20 mouse cellular contexts compared by ENCODE assay signal in genomic region chr2:135792907-135793306, GRCm38 (mm10).
A peak's percentile ranks its signal among the peaks of the same experiment; 100 is the strongest.
DNase-seq lines count a peak whose midpoint lies in the region; ATAC-seq lines count a peak whose summit lies in the region.
"Had no signal": no experiment of that assay in that cellular context is flagged by ENCODE, and none has a peak within 500 bp of the region (broad histone marks: within the 10 kb centered on the region; RNA-seq: fewer than 3 reads in every experiment).

No protein-coding gene starts in this region.

- WGBS in midbrain, embryonic 12.5 days = 83% methylated on average over 4 of the region's 4 CpGs
- WGBS in midbrain, embryonic 15.5 days = 77% methylated on average over 4 of the region's 4 CpGs

- no peaks in the 10 kb centered on the region for H3K9me3 ChIP-seq in midbrain, embryonic 12.5 days
- no peaks in the 10 kb centered on the region for H3K9me3 ChIP-seq in midbrain, embryonic 15.5 days
- H3K9me3 ChIP-seq: embryonic facial prominence, embryonic 15.5 days; forebrain, embryonic 13.5 days; forebrain, embryonic 15.5 days had no signal

- H3K27ac ChIP-seq in midbrain, embryonic 12.5 days (replicated peaks) = no peak overlapping the region
- H3K27ac ChIP-seq in midbrain, embryonic 15.5 days = no peak overlapping the region
- H3K27ac ChIP-seq: embryonic facial prominence, embryonic 13.5 days; embryonic facial prominence, embryonic 15.5 days; forebrain, embryonic 10.5 days; forebrain, embryonic 13.5 days; forebrain, embryonic 15.5 days had no signal

- ATAC-seq in midbrain, embryonic 12.5 days (ENCODE audit: low FRiP score, low read depth) = peak; percentile 76
- no peak for ATAC-seq in midbrain, embryonic 15.5 days (replicated peaks)
- ATAC-seq: forebrain, embryonic 13.5 days; forebrain, embryonic 15.5 days had no signal

- peak; percentile 5 for DNase-seq in heart, adult 11 months
- DNase-seq in heart, adult 9 months (ENCODE audit: low spot score in 2 of 2) = no peak
- DNase-seq: adrenal gland, adult 2 months; adrenal gland, postnatal 10 days; adrenal gland, postnatal 25 days; cerebellum, adult 11 months; cerebellum, adult 18-20 months; cerebellum, adult 8-10 months; cerebellum, adult 9-11 months; cerebellum, postnatal 14 days; cerebellum, postnatal 36 days; embryo, embryonic 11 days had no signal

- no peaks in the 10 kb centered on the region for H3K36me3 ChIP-seq in midbrain, embryonic 12.5 days
- H3K36me3 ChIP-seq in midbrain, embryonic 15.5 days (replicated peaks) = no peaks in the 10 kb centered on the region
- H3K36me3 ChIP-seq: embryonic facial prominence, embryonic 13.5 days; embryonic facial prominence, embryonic 15.5 days; forebrain, embryonic 15.5 days had no signal

- peaks cover 16% of the 10 kb centered on the region for H3K4me1 ChIP-seq in midbrain, embryonic 12.5 days
- peaks cover 10% of the 10 kb centered on the region for H3K4me1 ChIP-seq in midbrain, embryonic 15.5 days

- H3K9ac ChIP-seq in midbrain, embryonic 12.5 days (replicated peaks) = no peak overlapping the region
- no peak overlapping the region for H3K9ac ChIP-seq in midbrain, embryonic 15.5 days
- H3K9ac ChIP-seq: embryonic facial prominence, embryonic 13.5 days; embryonic facial prominence, embryonic 15.5 days; forebrain, embryonic 13.5 days; forebrain, embryonic 15.5 days had no signal

- no peak overlapping the region for H3K4me3 ChIP-seq in midbrain, embryonic 12.5 days
- H3K4me3 ChIP-seq in midbrain, embryonic 15.5 days = no peak overlapping the region
- H3K4me3 ChIP-seq: embryonic facial prominence, embryonic 13.5 days; embryonic facial prominence, embryonic 15.5 days; erythroblast, embryonic 14.5 days; forebrain, embryonic 10.5 days; forebrain, embryonic 13.5 days; forebrain, embryonic 15.5 days had no signal

- no peaks in the 10 kb centered on the region for H3K27me3 ChIP-seq in midbrain, embryonic 12.5 days
- no peaks in the 10 kb centered on the region for H3K27me3 ChIP-seq in midbrain, embryonic 15.5 days (replicated peaks)
- H3K27me3 ChIP-seq: embryonic facial prominence, embryonic 13.5 days; embryonic facial prominence, embryonic 15.5 days; forebrain, embryonic 13.5 days; forebrain, embryonic 15.5 days had no signal

- H3K4me2 ChIP-seq in midbrain, embryonic 12.5 days (replicated peaks) = no peak overlapping the region
- H3K4me2 ChIP-seq in midbrain, embryonic 15.5 days = no peak overlapping the region
- H3K4me2 ChIP-seq: embryonic facial prominence, embryonic 13.5 days; embryonic facial prominence, embryonic 15.5 days; forebrain, embryonic 13.5 days; forebrain, embryonic 15.5 days had no signal
